8 mouse cellular contexts compared by ENCODE assay signal in genomic region chr5:125476286-125476625, GRCm38 (mm10). TPM values are rescaled to one million over a fixed set of nuclear protein-coding genes. Genes with fewer than 3 reads are reported as not detected.
DNase-seq lines count a peak whose midpoint lies in the region; ATAC-seq and TF ChIP-seq lines count a peak whose summit lies in the region.

No protein-coding gene starts in this region.

- ATAC-seq in heart, embryonic 13.5 days (ENCODE audit: extremely low read depth, insufficient number of reproducible peaks, low FRiP score, low TSS enrichment): no peak
- ATAC-seq in liver, embryonic 13.5 days (ENCODE audit: low read depth): no peak; the same call in 1 of the 2 replicates
- ATAC-seq in stomach, postnatal 0 days (ENCODE audit: low FRiP score, low TSS enrichment): no peak

- peaks cover 21% of the 10 kb centered on the region for H3K4me1 ChIP-seq in heart, embryonic 13.5 days
- peaks cover 17% of the 10 kb centered on the region for H3K4me1 ChIP-seq in thymus, adult 2 months (replicated peaks; ENCODE audit: control insufficient read depth, insufficient read depth, low read length)
- H3K4me1 ChIP-seq in liver, embryonic 13.5 days (replicated peaks): peaks cover 53% of the 10 kb centered on the region
- H3K4me1 ChIP-seq in stomach, postnatal 0 days (replicated peaks; ENCODE audit: control insufficient read depth, insufficient read depth): peaks cover 5% of the 10 kb centered on the region; the same call in 1 of the 2 replicates

- WGBS in heart, embryonic 13.5 days: 24% methylated on average over 5 of the region's 5 CpGs
- 34% methylated on average over 5 of the region's 5 CpGs for WGBS in thymus, adult 2 months
- 35% methylated on average over 5 of the region's 5 CpGs for WGBS in liver, embryonic 13.5 days (ENCODE audit: insufficient replicate concordance)
- WGBS in stomach, postnatal 0 days: 6% methylated on average over 5 of the region's 5 CpGs

- no peaks in the 10 kb centered on the region for H3K27me3 ChIP-seq in heart, embryonic 13.5 days (replicated peaks)
- no peaks in the 10 kb centered on the region for H3K27me3 ChIP-seq in thymus, adult 2 months (ENCODE audit: control insufficient read depth, insufficient read depth, low read length)
- H3K27me3 ChIP-seq in liver, embryonic 13.5 days: no peaks in the 10 kb centered on the region
- no peaks in the 10 kb centered on the region for H3K27me3 ChIP-seq in stomach, postnatal 0 days (ENCODE audit: control insufficient read depth, insufficient read depth, low read length)

- no peaks in the 10 kb centered on the region for H3K9me3 ChIP-seq in heart, embryonic 13.5 days
- no peaks in the 10 kb centered on the region for H3K9me3 ChIP-seq in liver, embryonic 13.5 days (replicated peaks)
- H3K9me3 ChIP-seq in stomach, postnatal 0 days (ENCODE audit: control insufficient read depth, low read length): no peaks in the 10 kb centered on the region

- H3K36me3 ChIP-seq in heart, embryonic 13.5 days: no peaks in the 10 kb centered on the region
- H3K36me3 ChIP-seq in thymus, adult 2 months (ENCODE audit: control insufficient read depth, insufficient read depth, low read length): no peaks in the 10 kb centered on the region
- H3K36me3 ChIP-seq in liver, embryonic 13.5 days: peaks cover 5% of the 10 kb centered on the region; the same call in 1 of the 2 replicates
- no peaks in the 10 kb centered on the region for H3K36me3 ChIP-seq in stomach, postnatal 0 days (ENCODE audit: control insufficient read depth, insufficient read depth, low read length)

- H3K4me2 ChIP-seq in heart, embryonic 13.5 days: peak overlapping the region; percentile 93
- H3K4me2 ChIP-seq in liver, embryonic 13.5 days: peak overlapping the region; percentile 99
- peak overlapping the region; percentile 85 for H3K4me2 ChIP-seq in stomach, postnatal 0 days (replicated peaks; ENCODE audit: low read depth)

- H3K9ac ChIP-seq in heart, embryonic 13.5 days: peak overlapping the region; percentile 88
- peak overlapping the region; percentile 88 for H3K9ac ChIP-seq in liver, embryonic 13.5 days
- peak overlapping the region; percentile 71 for H3K9ac ChIP-seq in stomach, postnatal 0 days (ENCODE audit: low read length)

- no peak for TF ChIP-seq EP300 in stomach, postnatal 0 days (optimal IDR thresholded peaks at IDR 0.05)

- intact Hi-C loops in heart, postnatal 36 days (cut with DNase I): no loop called here

- peak overlapping the region; percentile 80 for H3K4me3 ChIP-seq in heart, embryonic 13.5 days
- peak overlapping the region; percentile 62 for H3K4me3 ChIP-seq in thymus, adult 2 months (ENCODE audit: control insufficient read depth, insufficient read depth, low read length)
- peak overlapping the region; percentile 79 for H3K4me3 ChIP-seq in liver, embryonic 13.5 days (replicated peaks)
- H3K4me3 ChIP-seq in stomach, postnatal 0 days (ENCODE audit: low read depth, low read length): peak overlapping the region; percentile 77

- peak overlapping the region; percentile 40 for H3K27ac ChIP-seq in heart, embryonic 13.5 days (replicated peaks)
- no peak overlapping the region for H3K27ac ChIP-seq in thymus, adult 2 months (ENCODE audit: control insufficient read depth, insufficient read depth, low read length)
- peak overlapping the region; percentile 73 for H3K27ac ChIP-seq in liver, embryonic 13.5 days
- H3K27ac ChIP-seq in stomach, postnatal 0 days (replicated peaks): peak overlapping the region; percentile 81; the same call in 1 of the 2 replicates

- TF ChIP-seq POLR2A in thymus, adult 2 months (IDR thresholded peaks at IDR 0.05; ENCODE audit: control insufficient read depth, extremely low read depth, insufficient read depth, low read length, poor library complexity): no peak

- DNase-seq in heart, postnatal 36 days: no peak
- DNase-seq in thymus, adult 2 months: no peak
- DNase-seq in thymus, postnatal 0 days (ENCODE audit: low spot score): no peak
- DNase-seq in frontal cortex, postnatal 10 days (ENCODE audit: low spot score in 2 of 2): peak; percentile 52 to 65
- DNase-seq in liver, embryonic 13.5 days: no peak
- DNase-seq in stomach, postnatal 0 days (ENCODE audit: low spot score): no peak
- no peak for DNase-seq in ovary, postnatal 10 days (ENCODE audit: low spot score)

- TF ChIP-seq CTCF in thymus, adult 2 months (IDR thresholded peaks at IDR 0.05; ENCODE audit: borderline replicate concordance, control insufficient read depth, extremely low read depth, insufficient read depth, low read length, poor library complexity): no peak
- TF ChIP-seq CTCF in stomach, postnatal 0 days (IDR thresholded peaks at IDR 0.05; ENCODE audit: low read depth): peak; percentile 48

RNA-seq across cellular contexts. Expression of gene Aacs, which starts 0.6 kb away (rescaled TPM):
- 13.0 and 15.3 TPM in 2 replicates for polyA plus RNA-seq in heart, embryonic 13.5 days (2015; fragmentation: Nextera tagmentation; extraction: Ambion mirVana)
- total RNA-seq in heart, postnatal 36 days (2021): 1 to 10 TPM; 3.6 to 4.1 TPM
- 51.0 and 61.1 TPM in 2 replicates for polyA plus RNA-seq in thymus, adult 2 months (2012; rRNA removed)
- 31.3 and 32.7 TPM in 2 replicates for polyA plus RNA-seq in thymus, postnatal 0 days (2015; fragmentation: Nextera tagmentation; extraction: Ambion mirVana)
- polyA plus RNA-seq in liver, embryonic 13.5 days (2015; fragmentation: Nextera tagmentation; extraction: Ambion mirVana): 17.5 and 17.9 TPM in 2 replicates
- polyA plus RNA-seq in stomach, postnatal 0 days (2015; fragmentation: Nextera tagmentation; extraction: Ambion mirVana): 39.7 and 41.4 TPM in 2 replicates

RNA-seq across cellular contexts. Expression of gene Bri3bp, which starts 34.9 kb away (rescaled TPM):
- 35.8 and 42.0 TPM in 2 replicates for polyA plus RNA-seq in heart, embryonic 13.5 days (2015; fragmentation: Nextera tagmentation; extraction: Ambion mirVana)
- total RNA-seq in heart, postnatal 36 days (2021): 10 to 100 TPM; 45.4 to 54.6 TPM
- 22.7 and 26.4 TPM in 2 replicates for polyA plus RNA-seq in thymus, adult 2 months (2012; rRNA removed)
- polyA plus RNA-seq in thymus, postnatal 0 days (2015; fragmentation: Nextera tagmentation; extraction: Ambion mirVana): 37.3 and 42.5 TPM in 2 replicates
- 30.7 and 31.8 TPM in 2 replicates for polyA plus RNA-seq in liver, embryonic 13.5 days (2015; fragmentation: Nextera tagmentation; extraction: Ambion mirVana)
- polyA plus RNA-seq in stomach, postnatal 0 days (2015; fragmentation: Nextera tagmentation; extraction: Ambion mirVana): 25.3 and 27.9 TPM in 2 replicates

RNA-seq across cellular contexts. Expression of gene Dhx37, which starts 42.3 kb away (rescaled TPM):
- polyA plus RNA-seq in heart, embryonic 13.5 days (2015; fragmentation: Nextera tagmentation; extraction: Ambion mirVana): 8.5 and 9.8 TPM in 2 replicates
- total RNA-seq in heart, postnatal 36 days (2021): 10 to 100 TPM; 11.4 to 11.7 TPM
- 31.7 and 32.4 TPM in 2 replicates for polyA plus RNA-seq in thymus, adult 2 months (2012; rRNA removed)
- 8.1 and 8.2 TPM in 2 replicates for polyA plus RNA-seq in thymus, postnatal 0 days (2015; fragmentation: Nextera tagmentation; extraction: Ambion mirVana)
- polyA plus RNA-seq in liver, embryonic 13.5 days (2015; fragmentation: Nextera tagmentation; extraction: Ambion mirVana): 5.8 and 6.2 TPM in 2 replicates
- 3.3 and 4.5 TPM in 2 replicates for polyA plus RNA-seq in stomach, postnatal 0 days (2015; fragmentation: Nextera tagmentation; extraction: Ambion mirVana)

RNA-seq across cellular contexts. Expression of gene Tmem132b, which starts 55.3 kb away (rescaled TPM):
- 0.01 and 0.03 TPM in 2 replicates for polyA plus RNA-seq in heart, embryonic 13.5 days (2015; fragmentation: Nextera tagmentation; extraction: Ambion mirVana)
- total RNA-seq in heart, postnatal 36 days (2021): not detected
- 0.09 and 0.15 TPM in 2 replicates for polyA plus RNA-seq in thymus, adult 2 months (2012; rRNA removed)
- 0.04 TPM in 1 of 2 replicates, not detected in the other for polyA plus RNA-seq in thymus, postnatal 0 days (2015; fragmentation: Nextera tagmentation; extraction: Ambion mirVana)
- 0.14 TPM in 1 of 2 replicates, not detected in the other for polyA plus RNA-seq in liver, embryonic 13.5 days (2015; fragmentation: Nextera tagmentation; extraction: Ambion mirVana)
- polyA plus RNA-seq in stomach, postnatal 0 days (2015; fragmentation: Nextera tagmentation; extraction: Ambion mirVana): 0.21 and 0.30 TPM in 2 replicates

Comparison
In these comparisons a context has a peak if more than half of its experiments do, and no peak if none do; other contexts are left out.
1. DNase-seq: peak in frontal cortex, postnatal 10 days (2 of 2); none in heart, postnatal 36 days (0 of 2), thymus, adult 2 months (single experiment), thymus, postnatal 0 days (single experiment), liver, embryonic 13.5 days (single experiment), stomach, postnatal 0 days (single experiment) and ovary, postnatal 10 days (single experiment).
2. Peak in every context shown above with its lines, with median percentiles within 50 percentile points of each other: H3K4me2 ChIP-seq, H3K4me3 ChIP-seq and H3K9ac ChIP-seq.